Mouse (Mus musculus): ENCODE measurements at regions not wholly inside any gene's neighbourhood (a gene's known extent, or its start where the extent isn't known, plus 50 kb on each side); places are given as distances from the start of the nearest gene placed in this dataset.

DNA sequence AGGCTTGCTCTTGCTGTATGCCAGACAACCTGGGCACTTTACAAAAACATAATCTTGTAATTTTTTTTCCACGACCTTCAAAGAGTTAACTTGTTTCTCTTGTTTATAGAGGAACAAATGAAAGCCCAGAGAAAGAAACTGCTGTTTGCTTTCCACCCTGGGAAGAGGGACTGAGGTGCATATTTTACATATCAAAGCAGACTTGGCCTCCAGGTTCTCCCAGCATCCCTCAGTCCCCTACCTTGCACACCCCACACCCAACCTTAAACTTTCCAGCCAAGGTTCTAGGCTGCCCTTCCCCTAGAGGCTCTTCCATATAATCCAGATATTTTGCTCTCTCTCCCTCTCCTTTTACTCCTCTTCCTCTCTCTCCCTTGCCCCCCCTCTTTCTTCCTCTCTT is 226.0 kb upstream of the Sall1 start:
- DNase-seq, result no peak

GRCm38 (mm10) chr8:89261163-89261812 is 217.3 kb upstream of the Sall1 start:
- DNase-seq, result no peak

- no peak for DNase-seq
Observed at GRCm38 (mm10) chr8:89259881-89260280, 215.9 kb upstream of the Sall1 start.

DNA sequence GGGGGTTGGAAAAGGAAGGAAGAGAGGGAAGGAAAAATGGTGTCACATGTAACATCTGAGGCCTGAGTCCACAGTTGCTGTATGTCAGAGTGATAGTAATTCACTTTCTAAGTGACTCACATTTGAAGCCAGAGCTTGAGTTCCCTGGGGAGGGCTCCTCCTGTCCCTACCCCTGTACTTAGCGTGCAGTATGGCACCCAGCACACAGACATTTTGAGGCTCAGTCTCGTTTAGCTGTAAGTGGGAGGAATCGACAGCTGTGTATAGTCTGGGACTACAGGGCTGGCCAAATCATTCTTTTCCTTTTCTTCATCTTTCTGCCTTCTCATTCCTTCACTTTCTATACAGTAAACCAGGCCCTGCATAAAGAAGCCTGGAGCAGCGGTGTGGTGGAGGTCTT is 202.4 kb upstream of the Sall1 start:
- DNase-seq, result no peak

GRCm38 (mm10) chr8:89245131-89245751 is 201.3 kb upstream of the Sall1 start:
- DNase-seq, result no peak

- no peak for DNase-seq
Observed at GRCm38 (mm10) chr8:89241686-89242085, 197.7 kb upstream of the Sall1 start.

GRCm38 (mm10) chr8:89239626-89240025 is 195.7 kb upstream of the Sall1 start:
- DNase-seq, result no peak

GRCm38 (mm10) chr8:89234041-89234440 is 190.1 kb upstream of the Sall1 start:
- DNase-seq, result no peak

DNA sequence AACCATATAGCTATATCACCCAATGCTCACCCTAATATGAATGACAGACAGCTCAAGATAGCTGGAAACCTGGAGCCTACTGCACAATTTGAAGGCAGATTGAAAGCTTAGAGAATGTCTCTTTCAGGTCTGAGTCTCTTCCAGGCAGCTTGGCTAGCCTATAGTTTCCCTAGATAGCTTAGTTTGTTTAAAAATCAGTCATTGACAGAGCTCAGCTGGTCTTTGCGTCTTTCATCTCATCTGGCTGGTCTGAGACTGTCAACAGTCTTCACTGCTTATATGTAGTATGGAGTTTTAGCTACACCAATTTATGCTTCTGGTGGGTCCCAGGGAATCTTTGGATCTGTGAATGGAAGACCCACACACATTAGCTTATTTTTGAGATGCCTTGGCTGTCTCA is 188.4 kb upstream of the Sall1 start:
- no peak for DNase-seq

DNA sequence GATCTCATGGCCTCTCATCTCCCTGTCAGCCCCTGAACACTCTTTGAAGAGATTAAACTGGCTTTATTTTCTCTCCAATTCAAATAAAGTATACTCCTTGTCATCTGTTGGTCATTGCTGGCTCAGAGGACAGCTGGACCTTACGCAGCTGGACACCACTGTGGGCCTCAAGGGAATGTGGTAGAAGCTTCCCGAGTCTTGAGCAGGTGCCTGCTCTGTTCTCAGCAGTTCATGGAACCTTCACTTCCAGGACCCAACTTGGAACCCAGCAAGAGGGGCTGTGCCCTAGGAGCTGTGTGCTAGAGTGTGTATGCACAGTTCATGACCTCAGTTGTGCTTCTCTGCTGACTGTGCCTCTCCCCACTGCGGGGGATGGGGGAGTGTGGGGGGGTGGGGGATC is 185.2 kb upstream of the Sall1 start:
- DNase-seq, result no peak

DNA sequence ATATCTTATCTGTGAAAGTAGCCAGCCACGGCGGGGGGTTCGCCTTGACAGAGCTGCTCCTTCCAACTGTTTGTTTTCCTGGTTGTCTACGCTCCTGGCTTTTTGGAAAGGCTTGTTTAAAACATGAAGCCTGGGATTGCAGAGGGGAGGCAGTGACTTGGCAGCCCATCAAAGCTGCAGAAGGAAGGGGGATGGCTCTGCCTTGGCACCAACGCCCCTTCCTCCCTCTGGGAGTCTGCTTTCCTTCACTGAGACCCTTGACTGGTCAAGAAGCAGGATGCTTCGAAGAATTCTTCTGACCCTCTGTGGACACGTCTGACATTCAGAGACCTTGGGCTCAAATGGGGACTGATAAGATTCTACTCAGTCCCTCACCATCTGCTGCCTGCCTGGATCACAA is 176.9 kb upstream of the Sall1 start:
- peak; percentile 31 to 37 for DNase-seq

DNA sequence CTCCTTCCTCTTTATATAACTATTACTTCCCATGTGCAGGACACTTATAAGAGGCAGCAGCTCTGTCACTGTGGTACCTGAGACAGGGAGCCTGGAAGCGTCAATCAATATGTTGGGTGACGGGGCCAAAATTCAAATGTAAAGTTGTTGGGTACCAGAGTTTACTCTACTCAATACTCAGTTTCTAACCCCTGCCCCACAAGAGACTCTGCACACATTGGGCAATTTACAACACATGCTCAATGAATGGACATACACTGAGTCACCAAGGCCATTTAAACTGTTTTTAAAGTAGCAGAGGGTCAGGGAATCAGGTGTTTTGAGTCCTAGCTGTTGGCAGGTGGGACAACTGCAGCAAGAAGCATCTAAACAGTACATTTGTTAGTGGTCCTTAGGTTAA is 176.4 kb upstream of the Sall1 start:
- no peak for DNase-seq

- DNase-seq, result no peak
Observed at GRCm38 (mm10) chr8:89219156-89219555, 175.2 kb upstream of the Sall1 start.

DNA sequence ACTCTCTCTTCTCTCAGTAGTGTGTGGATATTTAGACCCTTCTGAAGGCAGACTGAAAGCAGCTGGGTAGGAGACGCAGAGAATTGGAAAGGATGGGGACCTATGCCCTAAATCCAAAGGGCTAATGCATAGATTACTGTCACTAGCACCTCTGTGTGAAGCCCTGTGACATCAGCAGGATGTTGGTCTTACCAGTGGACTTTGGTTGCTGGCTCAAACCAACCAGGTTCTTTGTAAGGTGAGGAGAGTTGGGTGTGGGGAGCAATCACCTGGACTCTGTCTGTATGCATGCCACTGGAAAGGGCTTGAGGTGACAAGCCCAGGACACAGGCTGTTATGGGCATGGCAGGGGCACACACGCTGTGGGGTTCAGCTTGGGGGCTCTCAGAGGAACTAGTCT is 173.7 kb upstream of the Sall1 start:
- no peak for DNase-seq

DNA sequence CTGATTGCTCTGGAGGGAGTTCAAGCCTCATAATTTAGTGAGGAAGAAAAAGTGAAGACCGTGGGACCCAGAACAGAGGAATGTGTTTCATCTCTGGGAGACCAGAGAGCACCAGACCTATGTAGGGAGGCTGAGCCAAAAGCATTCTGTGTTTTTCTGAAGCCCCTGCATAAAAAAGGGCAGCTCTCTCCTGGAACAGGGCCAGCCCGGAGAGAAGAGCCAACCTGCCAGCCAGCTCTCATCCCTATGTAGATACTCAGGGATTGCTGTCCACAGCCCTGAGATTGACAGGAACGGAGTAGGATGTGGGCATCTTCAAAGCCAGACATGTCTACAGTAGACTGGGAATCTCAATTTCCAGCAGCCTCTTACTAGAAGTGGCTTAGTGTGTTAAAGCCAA is 168.0 kb upstream of the Sall1 start:
- DNase-seq, result no peak

GRCm38 (mm10) chr8:89210684-89211083 is 166.7 kb upstream of the Sall1 start:
- no peak for DNase-seq

DNA sequence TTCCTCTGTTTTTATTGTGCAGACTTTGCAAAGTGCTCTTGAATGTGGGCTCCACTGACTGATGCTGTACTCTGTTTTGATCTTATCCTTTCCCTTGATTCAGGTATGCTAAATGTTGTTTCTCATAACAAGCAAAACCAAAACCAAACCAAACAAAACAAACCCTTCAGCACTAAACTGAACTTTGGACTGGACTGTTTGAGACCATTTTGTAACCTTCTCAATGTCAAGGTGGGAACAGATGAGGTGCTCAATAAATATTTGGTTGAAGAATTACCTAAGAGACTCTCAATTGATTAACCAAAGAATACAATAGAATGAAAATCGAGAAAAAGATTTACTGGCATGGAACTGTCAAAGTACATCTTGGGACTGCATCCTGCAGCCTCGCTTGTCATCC is 163.9 kb upstream of the Sall1 start:
- DNase-seq, result no peak

GRCm38 (mm10) chr8:89202484-89203096 is 158.6 kb upstream of the Sall1 start:
- no peak for DNase-seq

- peak in 1 of 2 experiments; percentile 3 for DNase-seq
Observed at GRCm38 (mm10) chr8:89200301-89200700, 156.3 kb upstream of the Sall1 start.

GRCm38 (mm10) chr8:89185314-89185713 is 141.4 kb upstream of the Sall1 start:
- DNase-seq, result no peak

DNA sequence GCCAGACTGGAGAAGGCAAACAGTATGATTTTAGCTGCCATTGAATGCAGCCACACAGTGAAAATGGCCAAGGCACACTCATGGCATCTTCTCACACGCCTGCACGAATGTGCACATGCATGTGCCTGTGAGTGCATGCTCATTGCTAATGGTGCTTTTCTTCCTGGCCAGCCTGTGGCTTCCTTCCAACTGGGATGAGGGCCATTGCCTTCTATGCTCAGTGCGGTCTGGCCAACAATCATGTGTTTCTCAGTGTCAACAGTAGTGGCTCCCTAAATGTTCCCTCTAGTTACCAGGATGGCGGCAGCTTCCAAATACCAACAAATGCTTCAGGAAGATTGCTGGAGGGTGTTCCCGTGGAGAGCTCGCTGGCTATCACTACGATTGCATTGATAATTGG is 131.7 kb upstream of the Sall1 start:
- DNase-seq, result no peak

DNA sequence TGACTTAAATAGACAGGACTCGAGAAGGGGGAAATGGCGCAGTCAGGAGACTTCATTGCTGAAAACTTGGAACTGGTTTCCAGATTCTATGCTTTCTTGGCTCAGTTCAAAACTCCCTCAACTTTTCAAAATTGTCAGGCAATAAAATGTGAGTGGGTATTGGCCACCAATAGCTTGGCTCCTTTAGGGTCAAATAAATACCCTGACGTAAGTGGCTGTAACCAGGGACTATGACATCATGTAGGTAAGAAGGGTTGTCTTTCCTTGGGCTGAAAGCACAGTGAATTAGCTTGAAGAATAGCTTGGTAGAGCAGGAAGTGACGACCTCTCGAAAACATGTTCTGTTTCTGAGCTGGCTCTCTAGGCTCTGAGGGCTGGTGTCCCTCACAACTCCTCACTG is 127.6 kb upstream of the Sall1 start:
- DNase-seq, result no peak

DNA sequence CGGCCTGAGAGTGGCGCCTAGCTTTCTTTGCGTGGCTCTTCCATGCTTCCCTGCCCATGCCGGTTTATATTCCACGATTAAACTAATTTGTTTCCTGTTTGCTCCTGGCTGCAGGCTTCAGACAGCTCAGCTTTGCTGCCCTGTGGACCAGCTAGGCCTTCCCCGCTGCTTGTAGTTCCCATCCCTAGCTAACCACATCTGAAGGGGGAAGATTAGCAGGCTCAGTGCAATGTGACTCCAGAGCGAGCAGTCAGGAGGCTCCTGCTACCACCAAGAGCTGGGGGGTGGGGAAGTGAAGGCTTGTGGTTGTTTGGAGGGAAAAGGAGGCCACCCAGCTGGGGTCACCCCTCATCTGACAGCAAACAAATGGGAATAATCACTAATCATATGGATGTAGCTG is 125.5 kb upstream of the Sall1 start:
- no peak for DNase-seq

DNA sequence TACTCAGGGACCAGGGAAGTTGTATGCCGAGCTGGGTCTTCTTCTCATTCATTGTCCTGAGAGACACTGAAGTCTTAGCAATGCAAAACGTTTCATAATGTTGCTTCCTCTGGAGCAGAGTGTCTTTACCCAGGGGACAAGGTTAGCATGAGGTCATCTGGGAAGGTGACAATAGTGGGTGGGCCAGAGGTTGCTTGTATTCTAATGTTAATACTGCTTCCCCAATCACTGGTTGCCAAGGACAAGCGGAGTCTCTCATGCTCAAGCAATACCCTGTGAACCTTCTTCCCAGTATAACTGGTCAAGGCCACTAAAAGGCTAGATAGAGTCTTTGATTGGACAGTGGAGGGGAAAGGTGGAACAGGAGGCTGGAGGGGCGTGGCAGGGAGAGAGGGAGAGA is 123.1 kb upstream of the Sall1 start:
- DNase-seq, result no peak
